ENCODE assay signal across 23 mouse cellular contexts in the genomic region with DNA sequence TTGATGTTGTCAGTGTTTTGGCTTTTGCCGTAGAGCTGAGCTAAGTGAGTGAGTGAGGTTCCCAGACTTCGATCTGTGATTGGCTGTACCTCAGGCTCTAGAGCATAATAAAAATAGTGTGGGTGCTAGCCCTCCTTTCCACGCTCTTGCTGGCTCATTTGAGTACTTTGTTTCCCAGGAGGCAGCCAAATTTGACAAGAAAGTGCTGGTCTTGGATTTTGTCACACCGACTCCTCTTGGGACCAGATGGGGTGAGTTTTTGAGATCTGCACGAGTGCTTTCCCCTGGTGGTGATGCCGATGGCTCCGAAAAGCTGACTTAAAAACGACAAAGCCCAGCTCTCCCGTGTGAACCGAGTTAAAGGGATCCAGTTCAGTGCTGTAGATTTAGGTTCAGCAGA. TPM values are rescaled to one million over a fixed set of nuclear protein-coding genes. Genes with fewer than 3 reads are reported as not detected.
DNase-seq lines count a peak whose midpoint lies in the region; ATAC-seq and TF ChIP-seq lines count a peak whose summit lies in the region.
"Had no signal": no experiment of that assay in that cellular context is flagged by ENCODE, and none has a peak within 500 bp of the region (broad histone marks: within the 10 kb centered on the region; RNA-seq: fewer than 3 reads in every experiment).

No protein-coding gene starts in this region.

- peak; percentile 39 for DNase-seq in lung, postnatal 36 days
- no peak for DNase-seq in lung, postnatal 4 days
- DNase-seq in right cerebral cortex, adult 18-20 months = no peak
- DNase-seq in right cerebral cortex, postnatal 36 days (ENCODE audit: low spot score in 2 of 2) = no peak
- DNase-seq: adrenal gland, adult 8-10 months; cerebellum, adult 11-12 months; cerebellum, adult 8-10 months; cerebellum, postnatal 36 days; gastrocnemius, postnatal 25 days; heart, adult 2 months had no signal

- H3K9ac ChIP-seq in intestine, embryonic 15.5 days = no peak overlapping the region
- no peak overlapping the region for H3K9ac ChIP-seq in intestine, postnatal 0 days (ENCODE audit: low read depth, low read length)
- H3K9ac ChIP-seq: embryonic facial prominence, embryonic 13.5 days; forebrain, embryonic 12.5 days; forebrain, embryonic 15.5 days; heart, embryonic 13.5 days; hindbrain, embryonic 12.5 days; hindbrain, embryonic 15.5 days had no signal

- peak overlapping the region; percentile 67; the same call in 1 of the 2 replicates for H3K27ac ChIP-seq in intestine, embryonic 15.5 days
- peak overlapping the region; percentile 67; the same call in 1 of the 2 replicates for H3K27ac ChIP-seq in intestine, postnatal 0 days (ENCODE audit: low read depth, low read length)
- H3K27ac ChIP-seq: embryonic facial prominence, embryonic 10.5 days; embryonic facial prominence, embryonic 13.5 days; forebrain, embryonic 12.5 days; forebrain, embryonic 15.5 days; heart, adult 2 months; heart, embryonic 10.5 days; heart, embryonic 13.5 days; hindbrain, embryonic 12.5 days; hindbrain, embryonic 15.5 days had no signal

- H3K27me3 ChIP-seq in intestine, embryonic 15.5 days (replicated peaks) = no peaks in the 10 kb centered on the region
- no peaks in the 10 kb centered on the region for H3K27me3 ChIP-seq in intestine, postnatal 0 days (replicated peaks; ENCODE audit: control insufficient read depth, insufficient read depth, low read length)
- H3K27me3 ChIP-seq: embryonic facial prominence, embryonic 13.5 days; forebrain, embryonic 12.5 days; forebrain, embryonic 15.5 days; heart, embryonic 13.5 days; hindbrain, embryonic 12.5 days; hindbrain, embryonic 15.5 days had no signal

- no peak for ATAC-seq in intestine, embryonic 15.5 days
- no peak for ATAC-seq in intestine, postnatal 0 days
- ATAC-seq: activated CD4-positive, CD25-positive, alpha-beta regulatory T cell, adult 4 months; CD4-positive, CD25-positive, alpha-beta regulatory T cell, adult 4 months; forebrain, embryonic 15.5 days had no signal

- no peak overlapping the region for H3K4me2 ChIP-seq in intestine, embryonic 15.5 days (replicated peaks)
- H3K4me2 ChIP-seq in intestine, postnatal 0 days (replicated peaks; ENCODE audit: low read depth) = no peak overlapping the region
- H3K4me2 ChIP-seq: embryonic facial prominence, embryonic 13.5 days; forebrain, embryonic 12.5 days; forebrain, embryonic 15.5 days; heart, embryonic 13.5 days; hindbrain, embryonic 12.5 days; hindbrain, embryonic 15.5 days had no signal

- no peak for TF ChIP-seq CTCF in intestine, postnatal 0 days (IDR thresholded peaks at IDR 0.05; ENCODE audit: low read depth)

- peaks cover 10% of the 10 kb centered on the region for H3K4me1 ChIP-seq in intestine, embryonic 15.5 days (replicated peaks)
- H3K4me1 ChIP-seq in intestine, postnatal 0 days (replicated peaks; ENCODE audit: control insufficient read depth, insufficient read depth, low read length) = 0 out of 2 replicates have a peak, but pooled peaks cover 3% of the 10 kb centered on the region
- H3K4me1 ChIP-seq: forebrain, embryonic 12.5 days; forebrain, embryonic 15.5 days; hindbrain, embryonic 15.5 days had no signal

- H3K36me3 ChIP-seq in intestine, embryonic 15.5 days = peaks cover 44% of the 10 kb centered on the region
- peaks cover 52% of the 10 kb centered on the region for H3K36me3 ChIP-seq in intestine, postnatal 0 days (ENCODE audit: control insufficient read depth, insufficient read depth)

- no peak overlapping the region for H3K4me3 ChIP-seq in intestine, embryonic 15.5 days (replicated peaks)
- H3K4me3 ChIP-seq in intestine, postnatal 0 days (ENCODE audit: low read depth, low read length) = no peak overlapping the region
- H3K4me3 ChIP-seq: embryonic facial prominence, embryonic 10.5 days; embryonic facial prominence, embryonic 13.5 days; erythroblast, embryonic 14.5 days; forebrain, embryonic 12.5 days; forebrain, embryonic 15.5 days; heart, adult 2 months; heart, embryonic 10.5 days; heart, embryonic 13.5 days; hindbrain, embryonic 12.5 days; hindbrain, embryonic 15.5 days had no signal

- 81% methylated on average over 10 of the region's 10 CpGs for WGBS in intestine, embryonic 15.5 days
- WGBS in intestine, postnatal 0 days = 82% methylated on average over 10 of the region's 10 CpGs

- no peaks in the 10 kb centered on the region for H3K9me3 ChIP-seq in intestine, embryonic 15.5 days
- H3K9me3 ChIP-seq in intestine, postnatal 0 days (ENCODE audit: control insufficient read depth) = no peaks in the 10 kb centered on the region
- H3K9me3 ChIP-seq: embryonic facial prominence, embryonic 10.5 days; embryonic facial prominence, embryonic 13.5 days; forebrain, embryonic 12.5 days; forebrain, embryonic 15.5 days; heart, embryonic 10.5 days; heart, embryonic 13.5 days; hindbrain, embryonic 12.5 days; hindbrain, embryonic 15.5 days had no signal

RNA-seq across cellular contexts. Expression of a gene that starts 9.0 kb away (rescaled TPM):
- 0.42 and 0.46 TPM in 2 replicates for polyA plus RNA-seq in intestine, embryonic 15.5 days (2015; fragmentation: Nextera tagmentation; extraction: Ambion mirVana)
- 0.17 and 0.38 TPM in 2 replicates for polyA plus RNA-seq in intestine, postnatal 0 days (2015; fragmentation: Nextera tagmentation; extraction: Ambion mirVana)

RNA-seq across cellular contexts. Expression of a gene that starts 41.7 kb away (rescaled TPM):
- 106 and 115 TPM in 2 replicates for polyA plus RNA-seq in intestine, embryonic 15.5 days (2015; fragmentation: Nextera tagmentation; extraction: Ambion mirVana)
- 65.7 and 67.7 TPM in 2 replicates for polyA plus RNA-seq in intestine, postnatal 0 days (2015; fragmentation: Nextera tagmentation; extraction: Ambion mirVana)
